Mouse (Mus musculus): ENCODE results near the gene Arl5c.

GRCm38 (mm10) chr11:97967114-97967513, 28.9 kb downstream of the Arl5c start:
- TF ChIP-seq POLR2A (IDR thresholded peaks at IDR 0.05; ENCODE audit: insufficient read length, low read depth) (no peak), POLR2AphosphoS2 (IDR thresholded peaks at IDR 0.05; ENCODE audit: insufficient read length, low read depth) (no peak), TCF12 (IDR thresholded peaks at IDR 0.05; ENCODE audit: insufficient read depth, poor library complexity, severe bottlenecking) (no peak), USF1 (IDR thresholded peaks at IDR 0.05; ENCODE audit: low read depth) (no peak), MYOD1 (IDR thresholded peaks at IDR 0.05; ENCODE audit: control insufficient read depth in 1 of 3, insufficient read length in 2 of 3, low read depth in 2 of 3) (no peak), TCF3 (IDR thresholded peaks at IDR 0.05; ENCODE audit: insufficient read length, low read depth) (no peak), MAX (IDR thresholded peaks at IDR 0.05; ENCODE audit: low read depth) (no peak)

Data from myocyte (in vitro differentiated cells).